Mouse (Mus musculus): ENCODE data around the gene Pygm. TPM values are rescaled to one million over a fixed set of nuclear protein-coding genes. Genes with fewer than 3 reads are reported as not detected.
A peak's percentile ranks its signal among the peaks of the same experiment; 100 is the strongest.

The Pygm gene
- polyA plus RNA-seq, 1 experiment from 2014 or later: 14.4 TPM

DNA sequence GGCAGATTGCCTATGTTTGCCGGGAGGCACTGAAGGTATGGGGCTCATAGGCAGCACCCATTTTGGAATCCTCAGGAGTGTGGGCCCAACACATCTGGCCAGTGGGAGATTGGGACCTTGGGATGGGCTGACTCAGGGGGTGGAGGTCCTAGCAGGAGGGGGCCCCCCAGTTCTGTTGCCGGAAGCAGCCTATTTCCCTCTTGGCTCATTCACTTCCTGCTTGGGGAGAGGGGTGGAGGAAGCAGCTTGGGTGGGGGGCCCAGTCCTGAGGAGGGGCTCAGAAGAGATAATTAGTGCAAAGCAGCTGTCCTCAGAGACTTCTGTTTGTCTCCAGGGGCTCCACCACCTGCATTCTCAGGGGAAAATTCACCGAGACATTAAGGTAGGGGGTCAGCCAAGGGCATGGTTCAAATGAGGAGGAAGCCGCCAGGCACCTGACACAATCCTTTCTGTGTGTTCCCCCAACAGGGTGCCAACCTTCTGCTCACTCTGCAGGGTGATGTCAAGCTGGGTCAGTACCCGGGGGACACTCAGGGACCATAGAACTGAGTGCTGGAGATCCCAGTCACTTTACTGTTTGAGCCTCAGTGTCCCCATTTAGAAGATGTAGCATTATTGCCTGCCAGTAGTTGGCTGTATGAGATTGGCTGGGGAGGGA, 41.8 kb upstream of the Pygm start:
- Histone ChIP-seq H3K4me3 (peak overlapping the region; percentile 71), H3K36me3 (peaks cover 79% of the 10 kb centered on the region), H3K4me1 (peaks cover 17% of the 10 kb centered on the region; the same call in 1 of the 2 replicates), H3K9me3 (no peaks in the 10 kb centered on the region), H3K27ac (no peak overlapping the region), H3K9ac (no peak overlapping the region), H3K27me3 (no peaks in the 10 kb centered on the region), H3K4me2 (replicated peaks) (peak overlapping the region; percentile 88)
- WGBS: 76% methylated on average over 5 of the region's 5 CpGs
- no peak for ATAC-seq (ENCODE audit: low FRiP score, low read depth)

DNA sequence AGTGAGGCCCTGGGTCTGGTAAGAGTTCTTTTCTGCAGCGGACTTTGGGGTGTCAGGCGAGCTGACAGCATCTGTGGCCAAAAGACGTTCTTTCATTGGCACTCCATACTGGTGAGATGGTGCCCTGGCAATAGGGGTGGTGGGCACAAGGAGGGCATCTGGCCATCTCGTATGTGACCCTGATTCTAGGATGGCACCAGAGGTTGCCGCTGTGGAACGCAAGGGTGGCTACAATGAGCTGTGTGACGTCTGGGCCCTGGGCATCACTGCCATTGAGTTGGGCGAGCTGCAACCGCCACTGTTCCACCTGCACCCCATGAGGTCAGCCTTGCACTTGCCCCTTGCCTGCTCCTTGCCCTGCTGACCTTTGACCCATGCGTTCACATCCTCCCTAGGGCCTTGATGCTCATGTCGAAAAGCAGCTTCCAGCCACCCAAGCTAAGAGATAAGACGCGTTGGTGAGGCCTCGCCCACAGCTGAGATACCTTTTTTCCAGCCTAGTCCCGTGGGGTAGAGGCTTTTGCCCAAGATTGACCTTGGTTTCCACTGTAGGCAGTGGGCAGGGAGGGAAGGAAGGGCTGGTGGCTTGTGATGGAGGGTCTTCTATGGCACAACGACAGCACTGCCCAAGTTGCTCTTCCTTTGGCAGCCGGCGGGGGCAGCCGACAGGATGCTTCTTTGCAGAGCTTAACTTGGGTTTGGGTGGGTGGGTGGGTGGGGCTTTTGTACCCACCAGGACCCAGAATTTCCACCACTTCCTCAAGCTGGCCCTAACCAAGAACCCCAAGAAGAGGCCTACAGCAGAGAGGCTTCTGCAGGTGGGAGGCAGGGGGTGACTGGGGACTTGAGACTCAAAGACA, 40.9 kb upstream of the Pygm start:
- WGBS: 90% methylated on average over 19 of the region's 19 CpGs
- no peak overlapping the region for H3K27ac ChIP-seq
- no peaks in the 10 kb centered on the region for H3K9me3 ChIP-seq
- H3K9ac ChIP-seq: no peak overlapping the region
- H3K4me3 ChIP-seq: no peak overlapping the region
- no peaks in the 10 kb centered on the region for H3K27me3 ChIP-seq
- no peak for ATAC-seq (ENCODE audit: low FRiP score, low read depth)
- H3K4me2 ChIP-seq (replicated peaks): no peak overlapping the region
- H3K36me3 ChIP-seq: peaks cover 73% of the 10 kb centered on the region
- peaks cover 17% of the 10 kb centered on the region; the same call in 1 of the 2 replicates for H3K4me1 ChIP-seq

DNA sequence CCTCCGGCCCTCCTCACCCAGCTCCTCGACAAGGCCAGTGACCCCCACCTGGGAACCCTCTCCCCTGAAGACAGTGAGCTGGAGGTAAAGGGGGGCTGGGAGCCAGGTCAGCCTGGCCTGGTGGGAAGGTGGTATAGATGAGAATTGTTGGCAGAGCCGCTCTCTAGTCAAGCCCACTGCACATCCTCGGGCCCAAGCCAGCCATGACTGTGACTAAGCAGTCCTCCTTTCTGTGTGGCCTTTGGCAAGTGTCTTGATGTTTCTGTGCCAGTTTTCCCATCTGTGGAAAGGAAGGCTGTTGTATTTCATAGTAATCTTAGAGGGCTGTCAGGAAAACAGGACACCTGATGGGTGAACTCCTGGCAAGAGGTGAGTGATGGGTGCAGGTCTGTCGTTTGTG, 40.2 kb upstream of the Pygm start:
- Histone ChIP-seq H3K4me1 (peaks cover 23% of the 10 kb centered on the region), H3K36me3 (peaks cover 66% of the 10 kb centered on the region), H3K4me3 (no peak overlapping the region), H3K9me3 (no peaks in the 10 kb centered on the region), H3K27ac (no peak overlapping the region), H3K4me2 (replicated peaks) (no peak overlapping the region), H3K27me3 (no peaks in the 10 kb centered on the region), H3K9ac (no peak overlapping the region)
- no peak for ATAC-seq (ENCODE audit: low FRiP score, low read depth)
- 92% methylated on average over 5 of the region's 5 CpGs for WGBS

DNA sequence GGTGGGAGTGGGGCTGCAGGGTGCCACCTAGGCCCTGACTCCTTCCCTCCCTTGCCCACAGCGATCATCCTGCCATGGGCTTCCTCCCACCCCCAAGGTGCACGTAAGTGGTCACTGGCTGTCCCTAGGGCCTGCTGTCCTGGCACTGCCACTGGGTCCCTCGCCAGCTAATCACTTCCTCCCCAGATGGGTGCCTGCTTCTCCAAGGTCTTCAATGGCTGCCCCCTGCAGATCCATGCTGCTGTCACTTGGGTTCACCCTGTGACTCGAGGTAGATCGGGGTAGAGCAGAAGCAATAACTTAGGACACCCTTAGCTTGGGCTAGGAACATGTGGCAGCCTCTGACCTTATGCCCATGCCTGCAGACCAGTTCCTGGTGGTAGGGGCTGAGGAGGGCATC, 38.2 kb upstream of the Pygm start:
- WGBS: 96% methylated on average over 5 of the region's 5 CpGs
- Histone ChIP-seq H3K27me3 (no peaks in the 10 kb centered on the region), H3K9me3 (no peaks in the 10 kb centered on the region), H3K4me2 (replicated peaks) (no peak overlapping the region), H3K4me3 (no peak overlapping the region), H3K36me3 (peaks cover 58% of the 10 kb centered on the region), H3K4me1 (peaks cover 27% of the 10 kb centered on the region), H3K9ac (0 out of 2 replicates have a peak overlapping the region, but pooled peaks have one; percentile 31), H3K27ac (no peak overlapping the region)
- ATAC-seq (ENCODE audit: low FRiP score, low read depth): no peak

DNA sequence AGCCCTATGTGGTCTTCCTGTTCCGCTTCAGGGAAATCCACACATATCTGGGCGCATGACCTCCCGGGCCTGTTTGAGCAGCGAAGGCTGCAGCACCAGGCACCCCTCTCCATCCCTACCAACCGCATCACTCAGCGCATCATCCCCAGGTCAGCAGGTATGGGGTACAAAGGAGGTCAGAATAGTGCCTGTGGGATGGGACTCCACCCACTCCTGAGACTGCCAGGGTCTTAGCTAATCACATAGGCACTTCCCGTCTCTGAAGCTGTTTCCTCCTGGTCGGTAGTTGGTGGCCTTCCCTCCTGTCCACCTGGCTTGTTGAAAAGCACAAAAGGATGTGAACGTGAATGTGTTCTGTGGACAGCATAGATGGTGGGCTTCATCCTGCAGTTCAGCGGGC, 37.5 kb upstream of the Pygm start:
- no peaks in the 10 kb centered on the region for H3K9me3 ChIP-seq
- ATAC-seq (ENCODE audit: low FRiP score, low read depth): no peak
- 93% methylated on average over 10 of the region's 10 CpGs for WGBS
- no peaks in the 10 kb centered on the region for H3K27me3 ChIP-seq
- H3K4me1 ChIP-seq: peaks cover 29% of the 10 kb centered on the region
- no peak overlapping the region for H3K4me3 ChIP-seq
- no peak overlapping the region for H3K27ac ChIP-seq
- H3K36me3 ChIP-seq: peaks cover 58% of the 10 kb centered on the region
- H3K9ac ChIP-seq: no peak overlapping the region
- no peak overlapping the region for H3K4me2 ChIP-seq (replicated peaks)

DNA sequence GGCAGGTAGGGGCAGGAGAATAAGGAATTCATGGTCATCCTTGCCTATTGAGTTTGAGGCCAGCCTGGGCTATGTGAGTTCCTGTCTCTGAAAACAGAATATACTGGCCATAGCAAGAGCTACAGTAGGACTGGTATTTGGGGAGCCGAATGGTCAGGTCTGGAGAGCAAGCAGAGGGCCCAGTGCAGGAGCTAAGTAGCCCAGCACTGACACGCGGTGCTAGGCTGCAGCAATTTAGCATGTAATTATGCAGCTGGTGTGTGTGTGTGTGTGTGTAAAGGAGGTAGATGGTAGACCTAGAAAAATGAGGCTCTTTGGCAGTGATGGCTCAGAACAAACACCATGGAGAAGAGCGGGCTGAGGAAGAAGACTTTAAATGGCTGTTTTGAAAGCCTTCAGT, 36.6 kb upstream of the Pygm start:
- Histone ChIP-seq H3K9ac (no peak overlapping the region), H3K36me3 (peaks cover 61% of the 10 kb centered on the region), H3K4me1 (peaks cover 22% of the 10 kb centered on the region), H3K27me3 (no peaks in the 10 kb centered on the region), H3K4me3 (no peak overlapping the region), H3K27ac (no peak overlapping the region), H3K9me3 (no peaks in the 10 kb centered on the region), H3K4me2 (replicated peaks) (no peak overlapping the region)
- 93% methylated on average over 4 of the region's 4 CpGs for WGBS
- ATAC-seq (ENCODE audit: low FRiP score, low read depth): no peak

DNA sequence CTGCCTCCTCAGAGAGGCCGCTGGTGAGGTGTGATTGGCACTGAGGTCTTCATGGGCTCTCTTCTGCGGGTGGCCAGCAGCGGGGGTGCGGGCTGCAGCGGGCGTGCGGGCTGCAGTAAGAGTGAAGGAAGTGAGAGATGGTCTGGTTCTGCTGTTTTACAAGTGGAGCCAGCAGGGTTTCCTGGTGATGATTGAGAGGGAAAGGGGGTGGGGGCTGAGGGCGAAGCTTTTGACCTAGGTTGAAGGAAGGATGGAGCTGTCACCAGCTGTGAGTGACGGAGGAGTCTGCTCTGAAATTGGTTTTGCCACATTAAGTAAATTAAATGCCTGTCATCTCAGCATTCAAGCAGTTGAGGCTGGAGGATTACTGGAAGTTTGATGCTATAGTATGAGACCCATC, 35.5 kb upstream of the Pygm start:
- peaks cover 22% of the 10 kb centered on the region for H3K4me1 ChIP-seq
- H3K27ac ChIP-seq: peak overlapping the region; percentile 53; the same call in 1 of the 2 replicates
- no peak for ATAC-seq (ENCODE audit: low FRiP score, low read depth)
- H3K4me2 ChIP-seq (replicated peaks): no peak overlapping the region
- peaks cover 60% of the 10 kb centered on the region for H3K36me3 ChIP-seq
- H3K9me3 ChIP-seq: no peaks in the 10 kb centered on the region
- H3K9ac ChIP-seq: no peak overlapping the region
- no peak overlapping the region for H3K4me3 ChIP-seq
- WGBS: 21% methylated on average over 9 of the region's 9 CpGs
- H3K27me3 ChIP-seq: no peaks in the 10 kb centered on the region

DNA sequence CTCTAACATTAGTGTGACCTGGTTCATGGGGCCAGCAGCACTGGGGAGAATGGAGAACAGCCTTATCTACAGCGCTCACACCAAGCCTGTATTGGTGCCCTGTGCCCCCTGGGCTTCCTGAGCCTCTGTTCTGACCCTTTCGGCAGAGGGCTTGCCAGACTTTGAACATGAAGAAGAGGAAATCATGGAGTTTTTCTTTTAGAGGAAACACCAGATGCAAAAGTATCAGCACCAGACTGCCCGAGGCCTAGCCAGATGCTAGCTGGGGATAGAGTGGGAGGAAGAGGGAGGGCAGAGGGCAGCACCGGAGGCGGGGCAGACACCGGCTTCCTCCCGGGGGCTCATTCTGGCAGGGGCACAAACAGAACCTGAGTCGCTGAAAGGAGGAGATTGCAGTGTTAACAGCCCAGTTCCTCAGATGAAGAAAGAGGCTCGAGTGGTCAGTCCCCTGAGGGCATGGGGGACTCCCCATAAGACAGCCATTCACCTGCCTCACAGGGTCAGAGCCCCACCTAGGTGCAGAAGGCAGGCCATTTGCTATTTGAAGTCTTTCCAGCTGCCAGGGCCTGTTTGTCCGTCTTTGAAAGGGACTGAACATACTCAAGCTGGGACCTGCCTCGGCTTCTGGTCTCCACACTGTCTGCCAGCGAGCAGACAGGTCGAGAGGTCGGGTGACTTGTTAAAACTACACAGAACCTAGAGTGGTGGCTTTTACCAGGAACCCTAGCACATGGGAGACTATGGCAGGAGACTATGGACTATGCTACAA, 34.8 kb upstream of the Pygm start:
- 19% methylated on average over 14 of the region's 14 CpGs for WGBS
- Histone ChIP-seq H3K27ac (no peak overlapping the region), H3K9me3 (no peaks in the 10 kb centered on the region), H3K9ac (no peak overlapping the region), H3K27me3 (no peaks in the 10 kb centered on the region), H3K36me3 (peaks cover 60% of the 10 kb centered on the region), H3K4me1 (peaks cover 22% of the 10 kb centered on the region), H3K4me3 (no peak overlapping the region), H3K4me2 (replicated peaks) (no peak overlapping the region)
- ATAC-seq (ENCODE audit: low FRiP score, low read depth): no peak; the same call in 1 of the 2 replicates

DNA sequence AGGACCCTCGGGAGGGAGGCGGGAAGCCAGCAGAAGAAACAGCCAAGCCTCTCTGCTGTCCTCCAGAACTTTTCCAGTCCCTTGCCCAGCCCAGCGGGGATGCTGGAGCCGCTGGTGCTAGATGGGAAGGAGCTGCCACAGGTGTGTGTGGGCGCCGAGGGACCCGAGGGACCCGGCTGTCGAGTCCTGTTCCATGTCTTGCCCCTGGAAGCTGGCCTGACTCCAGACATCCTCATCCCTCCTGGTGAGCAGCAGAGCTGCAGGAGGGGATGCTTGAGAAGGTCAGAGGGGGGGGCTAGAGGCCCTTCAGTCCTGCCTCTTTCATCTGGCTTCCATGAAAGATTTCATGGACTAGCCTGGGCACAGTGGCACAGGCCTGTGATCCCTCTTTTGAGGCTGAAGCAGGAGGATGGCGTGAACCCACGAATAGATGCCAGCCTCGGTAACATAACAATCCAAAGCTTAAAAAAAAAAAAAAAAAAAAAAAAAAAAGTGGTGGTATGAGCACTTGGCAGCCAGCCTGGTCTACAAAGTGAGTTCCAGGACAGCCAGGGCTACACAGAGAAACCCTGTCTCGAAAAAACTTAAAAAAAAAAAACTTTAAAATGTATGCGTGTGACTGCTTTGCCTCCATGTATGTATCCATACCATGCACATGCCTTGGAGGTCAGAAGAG, 32.6 kb upstream of the Pygm start:
- Histone ChIP-seq H3K9me3 (no peaks in the 10 kb centered on the region), H3K4me2 (replicated peaks) (no peak overlapping the region), H3K9ac (peak overlapping the region; percentile 45), H3K27ac (no peak overlapping the region), H3K36me3 (peaks cover 44% of the 10 kb centered on the region), H3K27me3 (no peaks in the 10 kb centered on the region), H3K4me3 (no peak overlapping the region), H3K4me1 (peaks cover 22% of the 10 kb centered on the region)
- no peak for ATAC-seq (ENCODE audit: low FRiP score, low read depth)
- WGBS: 61% methylated on average over 14 of the region's 14 CpGs

DNA sequence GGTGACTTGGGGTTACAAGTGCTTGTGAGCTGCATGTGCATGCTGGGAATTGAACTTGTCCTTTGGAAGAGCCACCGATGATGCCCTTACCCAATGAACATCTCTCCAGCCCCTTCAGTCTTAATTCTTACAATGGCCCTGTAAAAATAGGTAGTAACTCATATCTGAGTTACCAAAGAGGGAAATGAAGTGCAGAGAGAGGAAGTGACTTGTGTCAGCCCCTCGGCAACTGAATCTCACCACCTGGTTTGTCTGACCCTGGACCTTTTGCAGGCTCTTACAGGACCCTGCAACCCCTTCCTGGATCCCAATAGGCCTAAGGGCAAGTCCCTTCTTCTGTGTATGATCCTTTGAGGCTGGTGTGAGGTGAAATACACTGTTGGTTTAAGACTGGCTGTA, 32.1 kb upstream of the Pygm start:
- Histone ChIP-seq H3K27ac (no peak overlapping the region), H3K4me2 (replicated peaks) (no peak overlapping the region), H3K4me1 (peaks cover 22% of the 10 kb centered on the region), H3K27me3 (no peaks in the 10 kb centered on the region), H3K9ac (0 out of 2 replicates have a peak overlapping the region, but pooled peaks have one; percentile 25), H3K36me3 (peaks cover 39% of the 10 kb centered on the region), H3K4me3 (no peak overlapping the region), H3K9me3 (no peaks in the 10 kb centered on the region)
- ATAC-seq (ENCODE audit: low FRiP score, low read depth): no peak
- 74% methylated on average over 2 of the region's 2 CpGs for WGBS

DNA sequence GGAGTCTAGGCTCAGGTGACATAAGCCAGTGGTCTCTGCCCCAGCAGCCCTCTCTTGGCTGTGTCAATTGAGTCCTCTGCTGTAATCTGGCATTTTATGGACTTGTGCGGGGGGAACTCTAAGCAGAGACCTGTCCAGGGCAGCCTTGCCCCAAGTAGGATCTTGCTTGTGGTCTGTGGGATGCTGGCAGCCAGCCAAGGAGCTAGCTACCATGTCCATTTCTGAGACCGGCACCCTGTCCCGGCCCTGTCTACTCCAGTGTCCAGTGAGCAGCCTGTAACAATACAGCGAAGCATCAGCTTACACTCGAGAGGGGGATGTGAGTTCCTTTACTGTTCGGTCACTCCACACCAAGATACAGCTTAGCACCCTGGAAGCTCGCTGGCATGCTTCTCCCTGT, 30.2 kb upstream of the Pygm start:
- Histone ChIP-seq H3K36me3 (peaks cover 38% of the 10 kb centered on the region), H3K27ac (no peak overlapping the region), H3K9ac (no peak overlapping the region), H3K9me3 (no peaks in the 10 kb centered on the region), H3K27me3 (no peaks in the 10 kb centered on the region), H3K4me2 (replicated peaks) (no peak overlapping the region), H3K4me1 (peaks cover 16% of the 10 kb centered on the region), H3K4me3 (no peak overlapping the region)
- 86% methylated on average over 7 of the region's 7 CpGs for WGBS
- no peak for ATAC-seq (ENCODE audit: low FRiP score, low read depth)
